In the genomic region with DNA sequence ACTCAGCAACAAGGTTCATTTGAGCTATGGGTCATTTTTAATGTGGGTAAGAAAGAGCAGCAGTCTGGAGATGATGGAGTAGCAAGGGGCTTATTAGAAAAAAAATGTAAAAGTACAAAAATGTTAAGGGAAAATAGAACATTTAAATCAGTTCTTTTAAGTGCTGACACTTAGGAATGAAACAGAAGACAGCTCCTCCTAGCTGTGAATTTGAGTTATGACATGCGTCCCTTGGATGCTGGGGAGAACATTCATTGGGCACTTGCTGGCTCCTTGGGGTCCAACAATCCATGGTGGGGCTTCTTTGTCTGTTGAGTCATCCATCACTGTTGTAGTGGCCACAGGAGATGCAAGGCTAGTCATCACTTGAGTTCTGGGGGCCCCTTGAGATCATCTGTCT, we compare ENCODE assay signal across 18 mouse cellular contexts. TPM values are rescaled to one million over a fixed set of nuclear protein-coding genes. Genes with fewer than 3 reads are reported as not detected.
DNase-seq lines count a peak whose midpoint lies in the region; ATAC-seq and TF ChIP-seq lines count a peak whose summit lies in the region.
"Had no signal": no experiment of that assay in that cellular context is flagged by ENCODE, and none has a peak within 500 bp of the region (broad histone marks: within the 10 kb centered on the region; RNA-seq: fewer than 3 reads in every experiment).

No protein-coding gene starts in this region.

- 38% methylated on average over 1 of the region's 1 CpGs for WGBS in embryonic facial prominence, embryonic 11.5 days
- 38% methylated on average over 1 of the region's 1 CpGs for WGBS in embryonic facial prominence, embryonic 10.5 days
- WGBS in liver, embryonic 14.5 days (ENCODE audit: insufficient replicate concordance): 63% methylated on average over 1 of the region's 1 CpGs
- WGBS in liver, embryonic 12.5 days (ENCODE audit: insufficient replicate concordance): 36% methylated on average over 1 of the region's 1 CpGs
- 76% methylated on average over 1 of the region's 1 CpGs for WGBS in olfactory bulb, adult 2 months

- H3K27me3 ChIP-seq in embryonic facial prominence, embryonic 11.5 days (ENCODE audit: control insufficient read depth, insufficient read depth, low read length): no peaks in the 10 kb centered on the region
- no peaks in the 10 kb centered on the region; the same call in 1 of the 2 replicates for H3K27me3 ChIP-seq in embryonic facial prominence, embryonic 10.5 days (replicated peaks; ENCODE audit: low read depth, poor library complexity, severe bottlenecking)
- H3K27me3 ChIP-seq in liver, embryonic 14.5 days (ENCODE audit: control insufficient read depth, insufficient read depth, low read length): no peaks in the 10 kb centered on the region
- no peaks in the 10 kb centered on the region for H3K27me3 ChIP-seq in liver, embryonic 12.5 days (replicated peaks)
- H3K27me3 ChIP-seq: lung, embryonic 15.5 days had no signal

- H3K9ac ChIP-seq in embryonic facial prominence, embryonic 11.5 days (replicated peaks; ENCODE audit: low read length): no peak overlapping the region
- no peak overlapping the region for H3K9ac ChIP-seq in liver, embryonic 14.5 days (replicated peaks)
- H3K9ac ChIP-seq in liver, embryonic 12.5 days: no peak overlapping the region
- H3K9ac ChIP-seq: lung, embryonic 15.5 days had no signal

- no peak for TF ChIP-seq EP300 in liver, embryonic 14.5 days (IDR thresholded peaks at IDR 0.05; ENCODE audit: low read depth)

- no peak for ATAC-seq in embryonic facial prominence, embryonic 11.5 days (replicated peaks; ENCODE audit: insufficient number of reproducible peaks, low FRiP score, low TSS enrichment, low read depth)
- no peak for ATAC-seq in liver, embryonic 14.5 days (ENCODE audit: insufficient read depth)
- no peak for ATAC-seq in liver, embryonic 12.5 days

- no peak for TF ChIP-seq POLR2A in olfactory bulb, adult 2 months (IDR thresholded peaks at IDR 0.05; ENCODE audit: insufficient read depth, low read depth, low read length)

- peak; percentile 13 for DNase-seq in embryonic facial prominence, embryonic 11.5 days (ENCODE audit: low spot score)
- no peak for DNase-seq in embryonic facial prominence, embryonic 10.5 days (ENCODE audit: low spot score)
- no peak for DNase-seq in liver, embryonic 14.5 days (ENCODE audit: low read depth in 3 of 3, low spot score in 3 of 3)
- peak; percentile 56 for DNase-seq in R1 (ENCODE audit: low read depth, low spot score)
- DNase-seq in left cerebral cortex, postnatal 36 days (ENCODE audit: low spot score in 2 of 2): no peak
- no peak for DNase-seq in kidney, postnatal 14 days
- DNase-seq: adrenal gland, postnatal 10 days; cerebellum, adult 11 months; heart, postnatal 4 days; kidney, adult 9 months had no signal

- no peaks in the 10 kb centered on the region for H3K4me1 ChIP-seq in embryonic facial prominence, embryonic 11.5 days (ENCODE audit: control insufficient read depth, insufficient read depth, low read length)
- H3K4me1 ChIP-seq in embryonic facial prominence, embryonic 10.5 days: no peaks in the 10 kb centered on the region
- H3K4me1 ChIP-seq in liver, embryonic 14.5 days (replicated peaks; ENCODE audit: control insufficient read depth in 2 of 2, insufficient read depth in 2 of 2, low read length in 1 of 2): no peaks in the 10 kb centered on the region
- no peaks in the 10 kb centered on the region for H3K4me1 ChIP-seq in liver, embryonic 12.5 days
- peaks cover 22% of the 10 kb centered on the region for H3K4me1 ChIP-seq in olfactory bulb, adult 2 months (ENCODE audit: control insufficient read depth, insufficient read depth, low read length)
- H3K4me1 ChIP-seq: lung, embryonic 15.5 days had no signal

- peak; percentile 55 for TF ChIP-seq CTCF in liver, embryonic 14.5 days (IDR thresholded peaks at IDR 0.05; ENCODE audit: low read depth)
- peak; percentile 13; the same call in 1 of the 2 replicates for TF ChIP-seq CTCF in olfactory bulb, adult 2 months (IDR thresholded peaks at IDR 0.05; ENCODE audit: insufficient read depth, low read depth, low read length)

- no peak overlapping the region for H3K27ac ChIP-seq in embryonic facial prominence, embryonic 11.5 days (replicated peaks; ENCODE audit: low read depth, low read length)
- H3K27ac ChIP-seq in embryonic facial prominence, embryonic 10.5 days (replicated peaks): no peak overlapping the region
- H3K27ac ChIP-seq in liver, embryonic 14.5 days: no peak overlapping the region
- no peak overlapping the region for H3K27ac ChIP-seq in liver, embryonic 12.5 days
- no peak overlapping the region for H3K27ac ChIP-seq in olfactory bulb, adult 2 months (ENCODE audit: insufficient read depth, low read depth, low read length)
- H3K27ac ChIP-seq: lung, embryonic 15.5 days; midbrain, embryonic 10.5 days had no signal

- no peaks in the 10 kb centered on the region for H3K36me3 ChIP-seq in embryonic facial prominence, embryonic 11.5 days (replicated peaks; ENCODE audit: control insufficient read depth, insufficient read depth, low read depth, low read length)
- no peaks in the 10 kb centered on the region for H3K36me3 ChIP-seq in embryonic facial prominence, embryonic 10.5 days (replicated peaks)
- no peaks in the 10 kb centered on the region for H3K36me3 ChIP-seq in liver, embryonic 14.5 days (replicated peaks; ENCODE audit: control insufficient read depth, insufficient read depth, low read depth)
- H3K36me3 ChIP-seq in liver, embryonic 12.5 days: no peaks in the 10 kb centered on the region
- H3K36me3 ChIP-seq: lung, embryonic 15.5 days; midbrain, embryonic 10.5 days had no signal

- no peaks in the 10 kb centered on the region for H3K9me3 ChIP-seq in embryonic facial prominence, embryonic 11.5 days (replicated peaks; ENCODE audit: control insufficient read depth, low read length)
- no peaks in the 10 kb centered on the region for H3K9me3 ChIP-seq in embryonic facial prominence, embryonic 10.5 days
- no peaks in the 10 kb centered on the region for H3K9me3 ChIP-seq in liver, embryonic 14.5 days (ENCODE audit: control insufficient read depth, low read length)
- no peaks in the 10 kb centered on the region for H3K9me3 ChIP-seq in liver, embryonic 12.5 days (replicated peaks)
- H3K9me3 ChIP-seq: lung, embryonic 15.5 days; midbrain, embryonic 10.5 days had no signal

- H3K4me3 ChIP-seq in embryonic facial prominence, embryonic 11.5 days (ENCODE audit: low read depth, low read length): no peak overlapping the region
- H3K4me3 ChIP-seq in embryonic facial prominence, embryonic 10.5 days: no peak overlapping the region
- no peak overlapping the region for H3K4me3 ChIP-seq in liver, embryonic 14.5 days (ENCODE audit: insufficient read depth in 1 of 2, low read depth in 2 of 2, low read length in 2 of 2)
- no peak overlapping the region for H3K4me3 ChIP-seq in liver, embryonic 12.5 days
- H3K4me3 ChIP-seq in olfactory bulb, adult 2 months (ENCODE audit: insufficient read depth, low read depth, low read length): no peak overlapping the region
- H3K4me3 ChIP-seq: lung, embryonic 15.5 days; midbrain, embryonic 10.5 days had no signal

- intact Hi-C loops in left cerebral cortex, postnatal 36 days (cut with DNase I): loop anchor here (5.0 kb wide), 1 partner anchor 590 kb away; no protein-coding TSS in a partner anchor

- no peak overlapping the region for H3K4me2 ChIP-seq in embryonic facial prominence, embryonic 11.5 days (ENCODE audit: low read depth, low read length)
- no peak overlapping the region for H3K4me2 ChIP-seq in liver, embryonic 14.5 days (ENCODE audit: low read depth)
- no peak overlapping the region for H3K4me2 ChIP-seq in liver, embryonic 12.5 days
- H3K4me2 ChIP-seq: lung, embryonic 15.5 days had no signal

RNA-seq across cellular contexts. Expression of a gene that starts 19.3 kb away (rescaled TPM):
- polyA plus RNA-seq in embryonic facial prominence, embryonic 11.5 days (2014; fragmentation: Nextera tagmentation; extraction: Ambion mirVana): not detected in 2 replicates
- polyA plus RNA-seq in embryonic facial prominence, embryonic 10.5 days (2016; fragmentation: Nextera tagmentation; extraction: Ambion mirVana): 0.14 TPM in 1 of 2 replicates, not detected in the other
- polyA plus RNA-seq in liver, embryonic 14.5 days (2012; rRNA removed): not detected in 2 replicates
- not detected in 2 replicates for polyA plus RNA-seq in liver, embryonic 14.5 days (2014; fragmentation: Nextera tagmentation; extraction: Ambion mirVana)
- not detected in 2 replicates for polyA plus RNA-seq in liver, embryonic 12.5 days (2016; fragmentation: Nextera tagmentation; extraction: Ambion mirVana)
- polyA plus RNA-seq in olfactory bulb, adult 2 months (2012; ENCODE audit: insufficient read depth, insufficient read length, low replicate concordance, missing spikeins): not detected in 2 replicates
- under 1 TPM in 1 of 2 experiments, not detected in 1; 0.12 TPM for total RNA-seq in left cerebral cortex, postnatal 36 days (2021)
- total RNA-seq: adrenal gland, postnatal 10 days; heart, adult 8-10 months; heart, postnatal 4 days; layer of hippocampus, postnatal 10 days had no signal
- polyA plus RNA-seq: limb, embryonic 11.5 days; lung, embryonic 15.5 days; midbrain, embryonic 10.5 days; neural tube, embryonic 11.5 days had no signal

Comparison
In these comparisons a context has a peak if more than half of its experiments do, and no peak if none do; other contexts are left out.
1. DNase-seq: peak in embryonic facial prominence, embryonic 11.5 days (single experiment) and R1 (single experiment); none in embryonic facial prominence, embryonic 10.5 days (single experiment), liver, embryonic 14.5 days (0 of 3), left cerebral cortex, postnatal 36 days (0 of 2) and kidney, postnatal 14 days (single experiment).